ENCODE assay signal across 11 mouse cellular contexts in genomic region chr4:144882881-144883331, GRCm38 (mm10). TPM values are rescaled to one million over a fixed set of nuclear protein-coding genes. Genes with fewer than 3 reads are reported as not detected.
A peak's percentile ranks its signal among the peaks of the same experiment; 100 is the strongest.
DNase-seq lines count a peak whose midpoint lies in the region; TF ChIP-seq lines count a peak whose summit lies in the region.
"Had no signal": no experiment of that assay in that cellular context is flagged by ENCODE, and none has a peak within 500 bp of the region (broad histone marks: within the 10 kb centered on the region; RNA-seq: fewer than 3 reads in every experiment).

No protein-coding gene starts in this region.

- TF ChIP-seq POLR2A in brain, embryonic 14.5 days (IDR thresholded peaks at IDR 0.05; ENCODE audit: borderline replicate concordance, extremely low read depth, insufficient read depth, insufficient read length, poor library complexity, severe bottlenecking), result no peak

- no peak for TF ChIP-seq CTCF in brain, embryonic 14.5 days (IDR thresholded peaks at IDR 0.05; ENCODE audit: borderline replicate concordance, extremely low read depth, insufficient read depth, insufficient read length)

- DNase-seq in layer of hippocampus, adult 11-12 months (ENCODE audit: low spot score), result peak; percentile 44
- no peak for DNase-seq in layer of hippocampus, adult 9-10 months (ENCODE audit: low spot score)
- peak; percentile 82 for DNase-seq in Muller cell, postnatal 12 days (ENCODE audit: inconsistent ontology term)
- peak; percentile 87 for DNase-seq in brain, embryonic 14.5 days (ENCODE audit: low read depth)
- peak; percentile 49 to 52 for DNase-seq in layer of hippocampus, postnatal 36 days
- no peak for DNase-seq in thymus, postnatal 36 days
- DNase-seq in B cell, adult 2 months, result no peak
- DNase-seq: adrenal gland, postnatal 14 days; gastrocnemius, postnatal 14 days; lung, adult 18-20 months; spleen, adult 18-20 months had no signal

RNA-seq across cellular contexts. Expression of gene Dhrs3, which starts 9.7 kb away (rescaled TPM):
- polyA plus RNA-seq in brain, embryonic 14.5 days (2012; rRNA removed), result 12.2 and 20.0 TPM in 2 replicates
- 10 to 100 TPM; 27.6 to 31.0 TPM for total RNA-seq in layer of hippocampus, postnatal 36 days (2021)

Comparison
In these comparisons a context has a peak if more than half of its experiments do, and no peak if none do; other contexts are left out.
1. DNase-seq: peak in layer of hippocampus, adult 11-12 months (single experiment), Muller cell, postnatal 12 days (single experiment), brain, embryonic 14.5 days (single experiment) and layer of hippocampus, postnatal 36 days (2 of 2); none in layer of hippocampus, adult 9-10 months (single experiment), thymus, postnatal 36 days (0 of 2) and B cell, adult 2 months (0 of 2).